9 mouse cellular contexts compared by ENCODE assay signal in genomic region chr5:142692248-142692647, GRCm38 (mm10). TPM values are rescaled to one million over a fixed set of nuclear protein-coding genes. Genes with fewer than 3 reads are reported as not detected.
DNase-seq lines count a peak whose midpoint lies in the region; ATAC-seq lines count a peak whose summit lies in the region.
"Had no signal": no experiment of that assay in that cellular context is flagged by ENCODE, and none has a peak within 500 bp of the region (broad histone marks: within the 10 kb centered on the region; RNA-seq: fewer than 3 reads in every experiment).

Gene Slc29a4, plus strand, starts transcription at chr5:142692512.

- DNase-seq in cerebellum, adult 11 months = peak; percentile 76
- peak; percentile 69 to 78 for DNase-seq in layer of hippocampus, postnatal 36 days
- no peak for DNase-seq in heart, postnatal 4 days
- no peak for DNase-seq in T-cell, adult 2 months (ENCODE audit: low spot score)

- H3K36me3 ChIP-seq in forebrain, embryonic 15.5 days = no peaks in the 10 kb centered on the region
- H3K36me3 ChIP-seq in neural tube, embryonic 15.5 days = no peaks in the 10 kb centered on the region
- no peaks in the 10 kb centered on the region for H3K36me3 ChIP-seq in kidney, embryonic 14.5 days (ENCODE audit: control insufficient read depth, insufficient read depth, low read length)
- no peaks in the 10 kb centered on the region for H3K36me3 ChIP-seq in kidney, embryonic 16.5 days (ENCODE audit: insufficient read depth, low read length)

- H3K4me2 ChIP-seq in forebrain, embryonic 15.5 days (replicated peaks) = peak within 1 kb of the TSS; percentile 17
- H3K4me2 ChIP-seq in neural tube, embryonic 15.5 days = no peak within 1 kb of the TSS
- H3K4me2 ChIP-seq in kidney, embryonic 14.5 days (replicated peaks; ENCODE audit: low read depth, low read length) = no peak within 1 kb of the TSS
- no peak within 1 kb of the TSS for H3K4me2 ChIP-seq in kidney, embryonic 16.5 days (replicated peaks; ENCODE audit: low read depth, low read length)

- peak within 1 kb of the TSS; percentile 77 for H3K27ac ChIP-seq in forebrain, embryonic 15.5 days (replicated peaks)
- H3K27ac ChIP-seq in neural tube, embryonic 15.5 days (replicated peaks) = peak within 1 kb of the TSS; percentile 18; the same call in 1 of the 2 replicates
- H3K27ac ChIP-seq in kidney, embryonic 14.5 days (ENCODE audit: low read depth, low read length) = no peak within 1 kb of the TSS
- H3K27ac ChIP-seq in kidney, embryonic 16.5 days (ENCODE audit: low read length) = no peak within 1 kb of the TSS

- WGBS in forebrain, embryonic 15.5 days = 40% methylated on average over 14 of the region's 14 CpGs
- WGBS in neural tube, embryonic 15.5 days = 41% methylated on average over 14 of the region's 14 CpGs
- WGBS in kidney, embryonic 14.5 days = 34% methylated on average over 14 of the region's 14 CpGs
- 34% methylated on average over 14 of the region's 14 CpGs for WGBS in kidney, embryonic 16.5 days

- no peaks in the 10 kb centered on the region for H3K9me3 ChIP-seq in forebrain, embryonic 15.5 days
- no peaks in the 10 kb centered on the region for H3K9me3 ChIP-seq in neural tube, embryonic 15.5 days (replicated peaks)
- H3K9me3 ChIP-seq in kidney, embryonic 14.5 days (ENCODE audit: control insufficient read depth, low read length) = no peaks in the 10 kb centered on the region
- no peaks in the 10 kb centered on the region for H3K9me3 ChIP-seq in kidney, embryonic 16.5 days (ENCODE audit: low read length)

- H3K4me1 ChIP-seq in forebrain, embryonic 15.5 days = peaks cover 32% of the 10 kb centered on the region
- H3K4me1 ChIP-seq in neural tube, embryonic 15.5 days = peaks cover 29% of the 10 kb centered on the region
- H3K4me1 ChIP-seq in kidney, embryonic 14.5 days (ENCODE audit: control insufficient read depth, insufficient read depth, low read length) = no peaks in the 10 kb centered on the region
- no peaks in the 10 kb centered on the region for H3K4me1 ChIP-seq in kidney, embryonic 16.5 days (ENCODE audit: insufficient read depth, low read length)

- H3K9ac ChIP-seq in forebrain, embryonic 15.5 days (replicated peaks) = no peak within 1 kb of the TSS
- no peak within 1 kb of the TSS for H3K9ac ChIP-seq in neural tube, embryonic 15.5 days (replicated peaks)
- H3K9ac ChIP-seq in kidney, embryonic 14.5 days (ENCODE audit: low read depth, low read length) = no peak within 1 kb of the TSS
- H3K9ac ChIP-seq in kidney, embryonic 16.5 days (replicated peaks; ENCODE audit: low read length) = no peak within 1 kb of the TSS

- 0 out of 2 replicates have a peak within 1 kb of the TSS, but pooled peaks have one; percentile 11 for H3K4me3 ChIP-seq in forebrain, embryonic 15.5 days
- H3K4me3 ChIP-seq in neural tube, embryonic 15.5 days (replicated peaks) = no peak within 1 kb of the TSS
- no peak within 1 kb of the TSS for H3K4me3 ChIP-seq in kidney, embryonic 14.5 days (ENCODE audit: low read length)
- no peak within 1 kb of the TSS for H3K4me3 ChIP-seq in kidney, embryonic 16.5 days (ENCODE audit: low read length)
- H3K4me3 ChIP-seq: myocyte had no signal

- H3K27me3 ChIP-seq in forebrain, embryonic 15.5 days = no peaks in the 10 kb centered on the region
- H3K27me3 ChIP-seq in neural tube, embryonic 15.5 days (replicated peaks) = 0 out of 2 replicates have a peak, but pooled peaks cover 3% of the 10 kb centered on the region
- H3K27me3 ChIP-seq in kidney, embryonic 14.5 days (ENCODE audit: control insufficient read depth, insufficient read depth, low read length) = no peaks in the 10 kb centered on the region
- H3K27me3 ChIP-seq in kidney, embryonic 16.5 days (ENCODE audit: insufficient read depth, low read length) = no peaks in the 10 kb centered on the region

- peak; percentile 79 for ATAC-seq in forebrain, embryonic 15.5 days (replicated peaks)
- ATAC-seq in neural tube, embryonic 15.5 days (ENCODE audit: low FRiP score) = no peak
- ATAC-seq in kidney, embryonic 14.5 days (ENCODE audit: low FRiP score, low TSS enrichment) = no peak
- ATAC-seq in kidney, embryonic 16.5 days (ENCODE audit: low FRiP score, low TSS enrichment) = no peak

RNA-seq across cellular contexts. Expression of gene Slc29a4, which starts in this region (rescaled TPM):
- polyA plus RNA-seq in forebrain, embryonic 15.5 days (2015; fragmentation: Nextera tagmentation; extraction: Ambion mirVana) = 82.8 and 85.4 TPM in 2 replicates
- 10 to 100 TPM; 49.2 to 50.3 TPM for total RNA-seq in layer of hippocampus, postnatal 36 days (2021)
- polyA plus RNA-seq in neural tube, embryonic 15.5 days (2015; fragmentation: Nextera tagmentation; extraction: Ambion mirVana) = 72.5 and 82.4 TPM in 2 replicates
- 3.6 and 6.0 TPM in 2 replicates for polyA plus RNA-seq in kidney, embryonic 14.5 days (2014; fragmentation: Nextera tagmentation; extraction: Ambion mirVana)
- polyA plus RNA-seq in kidney, embryonic 16.5 days (2015; fragmentation: Nextera tagmentation; extraction: Ambion mirVana) = 5.1 and 6.2 TPM in 2 replicates
- 1 to 10 TPM in 1 of 2 experiments, under 1 TPM in 1; 0.92 to 1.8 TPM for total RNA-seq in heart, postnatal 4 days (2021)
- polyA plus RNA-seq: myocyte had no signal

Comparison
In these comparisons a context has a peak if more than half of its experiments do, and no peak if none do; other contexts are left out.
1. RNA of gene Slc29a4 (total RNA-seq): 49.2 to 50.3 TPM in layer of hippocampus, postnatal 36 days; 0.92 to 1.8 TPM in heart, postnatal 4 days; every median in the first group is over 10 times any median in the second.
2. RNA of gene Slc29a4 (polyA plus RNA-seq): 82.8 to 85.4 TPM in forebrain, embryonic 15.5 days and 72.5 to 82.4 TPM in neural tube, embryonic 15.5 days; 3.6 to 6.0 TPM in kidney, embryonic 14.5 days and 5.1 to 6.2 TPM in kidney, embryonic 16.5 days; every median in the first group is over 10 times any median in the second.
3. DNase-seq: peak in cerebellum, adult 11 months (single experiment) and layer of hippocampus, postnatal 36 days (2 of 2); none in heart, postnatal 4 days (single experiment) and T-cell, adult 2 months (single experiment).
4. H3K27ac ChIP-seq: peak in forebrain, embryonic 15.5 days (single experiment) and neural tube, embryonic 15.5 days (single experiment); none in kidney, embryonic 14.5 days (single experiment) and kidney, embryonic 16.5 days (single experiment).